Mouse (Mus musculus) embryo, embryonic 11 days (tissue): ENCODE measurements around the gene Trim2.
A peak's percentile ranks its signal among the peaks of the same experiment; 100 is the strongest.

ENCODE experiments used
- DNase-seq: peaks from one replicate; pipeline ENCODE4 v3.0.0-alpha.2; 2015

Trim2 gene

GRCm38 (mm10) chr3:84181717-84182116 lies 125.0 kb downstream of the Trim2 start:
- DNase-seq: no peak

GRCm38 (mm10) chr3:84181102-84181501 lies 125.6 kb downstream of the Trim2 start:
- no peak for DNase-seq

GRCm38 (mm10) chr3:84180304-84180703 lies 126.4 kb downstream of the Trim2 start:
- no peak for DNase-seq

GRCm38 (mm10) chr3:84177834-84178233 lies 128.8 kb downstream of the Trim2 start:
- DNase-seq: no peak

GRCm38 (mm10) chr3:84175337-84176315 lies 131.1 kb downstream of the Trim2 start:
- peak; percentile 84 for DNase-seq

GRCm38 (mm10) chr3:84173581-84174154 lies 133.0 kb downstream of the Trim2 start, which contains the start of gene Gm6525:
TSS of gene Gm6525 (plus strand) at chr3:84174104.
- no peak for DNase-seq

GRCm38 (mm10) chr3:84172406-84172805 lies 134.3 kb downstream of the Trim2 start:
- no peak for DNase-seq

- DNase-seq: peak; percentile 17
Observed at GRCm38 (mm10) chr3:84169393-84170005, 137.2 kb downstream of the Trim2 start.

GRCm38 (mm10) chr3:84168943-84169342 lies 137.7 kb downstream of the Trim2 start:
- no peak for DNase-seq

- DNase-seq: no peak
Observed at GRCm38 (mm10) chr3:84166073-84166472, 140.6 kb downstream of the Trim2 start.

GRCm38 (mm10) chr3:84165391-84165790 lies 141.3 kb downstream of the Trim2 start:
- no peak for DNase-seq

GRCm38 (mm10) chr3:84157559-84158350 lies 148.9 kb downstream of the Trim2 start:
- no peak for DNase-seq

- DNase-seq: peak; percentile 31
Observed at GRCm38 (mm10) chr3:84157011-84157410, 149.7 kb downstream of the Trim2 start.

GRCm38 (mm10) chr3:84156105-84156504 lies 150.6 kb downstream of the Trim2 start:
- no peak for DNase-seq

GRCm38 (mm10) chr3:84155558-84156006 lies 151.1 kb downstream of the Trim2 start, which contains the start of gene Mnd1:
TSS of gene Mnd1 (minus strand) at chr3:84155786.
- DNase-seq: peak; percentile 98

- peak; percentile 66 for DNase-seq
Observed at GRCm38 (mm10) chr3:84155146-84155545, 151.5 kb downstream of the Trim2 start.

- no peak for DNase-seq
Observed at GRCm38 (mm10) chr3:84154721-84155141, 151.9 kb downstream of the Trim2 start.

GRCm38 (mm10) chr3:84149831-84150230 lies 156.8 kb downstream of the Trim2 start:
- DNase-seq: no peak

- DNase-seq: peak; percentile 73
Observed at GRCm38 (mm10) chr3:84140947-84141346, 165.7 kb downstream of the Trim2 start.

- no peak for DNase-seq
Observed at GRCm38 (mm10) chr3:84136509-84136908, 170.2 kb downstream of the Trim2 start.

GRCm38 (mm10) chr3:84135933-84136332 lies 170.7 kb downstream of the Trim2 start:
- no peak for DNase-seq

- peak; percentile 54 for DNase-seq
Observed at GRCm38 (mm10) chr3:84135387-84135786, 171.3 kb downstream of the Trim2 start.
